Mouse (Mus musculus) stomach, postnatal 0 days (tissue): ENCODE data around the gene Slc9a9. TPM values are rescaled to one million over a fixed set of nuclear protein-coding genes. Genes with fewer than 3 reads are reported as not detected.

ENCODE experiments used
- ATAC-seq: fragments of 200-750 bp; cut with Nextera tagmentation; 2 replicates; pipeline ENCODE4 v1.8.0; 2017; ENCODE audit not compliant: low FRiP score, low TSS enrichment
- DNase-seq: peaks from one replicate; pipeline ENCODE4 v3.0.0-alpha.2; 2016; ENCODE audit warnings: low spot score
- H3K27ac ChIP-seq: fragments of 300-500 bp; sonication (generic); replicated peaks from 2 replicates; pipeline ENCODE4 v1.5.1; 2014; ENCODE audit warnings: mild to moderate bottlenecking, control low read depth
- H3K27me3 ChIP-seq: fragments of 300-500 bp; sonication (generic); 2 replicates; pipeline ENCODE4 v1.6.1; 2014; ENCODE audit warnings: low read length; ENCODE audit not compliant: control insufficient read depth, insufficient read depth
- H3K36me3 ChIP-seq: fragments of 300-500 bp; sonication (generic); 2 replicates; pipeline ENCODE4 v1.6.1; 2014; ENCODE audit warnings: low read length, mixed read lengths; ENCODE audit not compliant: control insufficient read depth, insufficient read depth
- H3K4me1 ChIP-seq: fragments of 300-500 bp; sonication (generic); replicated peaks from 2 replicates; pipeline ENCODE4 v1.6.1; 2014; ENCODE audit warnings: antibody characterized with exemption; ENCODE audit not compliant: control insufficient read depth, insufficient read depth
- H3K4me2 ChIP-seq: fragments of 300-500 bp; sonication (generic); replicated peaks from 2 replicates; pipeline ENCODE4 v1.6.1; 2014; ENCODE audit warnings: low read depth, mild to moderate bottlenecking, control low read depth, moderate library complexity
- H3K4me3 ChIP-seq: fragments of 300-500 bp; sonication (generic); 2 replicates; pipeline ENCODE4 v1.5.1; 2014; ENCODE audit warnings: low read depth, low read length, control low read depth
- H3K9ac ChIP-seq: fragments of 300-500 bp; sonication (generic); 2 replicates; pipeline ENCODE4 v1.6.1; 2014; ENCODE audit warnings: mild to moderate bottlenecking, low read length, control low read depth, mixed read lengths
- H3K9me3 ChIP-seq: fragments of 300-500 bp; sonication (generic); 2 replicates; pipeline ENCODE4 v1.6.1; 2016; ENCODE audit warnings: low read length; ENCODE audit not compliant: control insufficient read depth
- CTCF ChIP-seq: IDR thresholded peaks from 2 replicates; pipeline ENCODE4 v1.5.1; 2016; ENCODE audit warnings: antibody characterized with exemption, low read depth, mild to moderate bottlenecking, moderate library complexity
- EP300 ChIP-seq: optimal IDR thresholded peaks from 2 replicates; pipeline ENCODE3; 2016; ENCODE audit warnings: antibody characterized with exemption
- WGBS: fragments of 180-500 bp; shearing (Covaris S2); extraction: QIAGEN DNeasy Blood & Tissue Kit; methylation state at CpG from one replicate; pipeline ENCODE4 v1.1.7; 2014; 5-methylcytosine and 5-hydroxymethylcytosine counted together
- polyA plus RNA-seq: library from polyadenylated mRNA; unstranded; fragments of >200 nt; fragmentation: Nextera tagmentation; extraction: Ambion mirVana; gene quantifications from 2 replicates; pipeline ENCODE4 v1.2.1, GENCODE M21; 2015

Slc9a9 gene
- polyA plus RNA-seq, 1 experiment from 2014 or later, result 3.4 TPM

DNA sequence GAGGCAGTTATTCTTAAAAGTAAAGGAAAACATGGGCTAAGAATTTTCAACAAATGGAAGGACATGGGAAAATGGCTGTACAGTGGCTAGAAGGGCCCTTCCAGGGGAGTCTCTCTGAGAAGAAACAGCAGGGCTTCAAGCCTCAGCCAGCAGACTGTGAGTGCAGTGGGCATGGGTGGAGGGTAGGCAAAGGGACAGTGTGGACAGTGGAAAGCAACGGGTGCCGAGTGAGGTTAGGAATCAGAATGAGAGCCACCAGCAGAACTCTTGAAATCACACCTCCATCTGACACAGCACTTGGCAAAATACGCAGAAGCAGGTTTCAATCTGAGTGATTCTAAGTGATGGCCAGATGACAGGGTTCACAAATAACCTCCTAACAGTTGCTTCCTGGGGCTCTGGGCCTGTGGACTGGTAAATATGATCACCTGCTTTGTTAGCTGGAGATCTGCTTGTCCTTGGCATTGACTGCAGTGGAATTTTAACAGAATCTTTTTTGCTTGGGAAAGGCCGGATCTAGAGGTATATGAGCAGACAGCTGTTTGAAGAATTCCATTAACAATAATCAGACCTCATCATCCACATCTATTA is 237.4 kb downstream of the Slc9a9 start:
- Histone ChIP-seq H3K9me3 (no peaks in the 10 kb centered on the region), H3K27ac (no peak overlapping the region), H3K4me2 (no peak overlapping the region), H3K9ac (no peak overlapping the region), H3K4me1 (no peaks in the 10 kb centered on the region), H3K4me3 (no peak overlapping the region), H3K36me3 (no peaks in the 10 kb centered on the region), H3K27me3 (no peaks in the 10 kb centered on the region)
- 81% methylated on average over 4 of the region's 4 CpGs for WGBS
- ATAC-seq (no peak), DNase-seq (no peak)
- TF ChIP-seq CTCF, result no peak
- no peak for TF ChIP-seq EP300

DNA sequence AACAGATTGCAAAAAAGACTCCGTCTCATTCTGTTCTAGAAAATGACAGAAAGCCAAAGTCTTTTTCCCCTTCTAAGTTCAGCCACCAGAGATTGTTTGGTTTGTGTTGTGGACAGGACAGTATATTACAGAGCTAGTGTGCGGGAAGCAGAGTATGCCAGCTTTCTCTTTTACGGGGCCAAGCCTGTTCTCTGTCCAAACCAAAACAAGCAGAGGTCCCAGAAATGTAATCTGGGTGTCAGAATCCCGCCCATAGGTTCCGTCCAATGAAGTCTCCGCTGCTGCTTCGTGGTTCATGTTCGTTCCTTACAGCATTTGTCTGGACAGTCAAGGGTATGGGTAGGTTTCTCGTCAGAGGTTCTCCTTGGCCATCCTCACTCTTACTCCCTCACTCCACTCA is 242.4 kb downstream of the Slc9a9 start:
- no peak overlapping the region for H3K27ac ChIP-seq
- TF ChIP-seq CTCF (no peak), EP300 (no peak)
- H3K4me2 ChIP-seq, result no peak overlapping the region
- H3K27me3 ChIP-seq, result no peaks in the 10 kb centered on the region
- no peak overlapping the region for H3K4me3 ChIP-seq
- WGBS, result 66% methylated on average over 9 of the region's 9 CpGs
- H3K36me3 ChIP-seq, result no peaks in the 10 kb centered on the region
- no peak overlapping the region for H3K9ac ChIP-seq
- ATAC-seq (no peak), DNase-seq (no peak)
- no peaks in the 10 kb centered on the region for H3K9me3 ChIP-seq
- H3K4me1 ChIP-seq, result no peaks in the 10 kb centered on the region

DNA sequence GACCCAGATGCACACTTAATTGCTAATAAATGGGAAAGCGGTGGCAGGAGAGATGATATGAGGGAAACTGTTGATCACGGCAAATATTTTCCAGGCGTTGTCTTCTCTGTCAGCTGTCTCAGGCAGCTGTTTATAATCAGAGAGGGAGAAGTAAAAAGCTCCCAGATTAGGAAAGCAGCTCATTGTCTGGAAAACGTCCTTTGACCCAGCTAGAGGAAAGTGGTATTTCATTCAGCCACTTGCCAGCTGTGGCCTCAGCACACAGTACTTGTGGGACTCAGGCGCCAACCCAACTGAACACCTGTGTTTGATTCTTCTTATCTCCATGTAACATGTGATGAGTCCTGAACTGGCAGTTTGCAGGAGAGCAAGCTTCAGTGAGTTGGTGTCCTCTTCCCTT is 252.4 kb downstream of the Slc9a9 start:
- TF ChIP-seq CTCF (no peak), EP300 (no peak)
- H3K36me3 ChIP-seq, result no peaks in the 10 kb centered on the region
- H3K9ac ChIP-seq, result no peak overlapping the region
- no peaks in the 10 kb centered on the region for H3K9me3 ChIP-seq
- WGBS, result 35% methylated on average over 5 of the region's 5 CpGs
- H3K27me3 ChIP-seq, result no peaks in the 10 kb centered on the region
- DNase-seq (no peak), ATAC-seq (no peak)
- H3K4me2 ChIP-seq, result no peak overlapping the region
- H3K4me3 ChIP-seq, result no peak overlapping the region
- H3K27ac ChIP-seq, result no peak overlapping the region
- no peaks in the 10 kb centered on the region for H3K4me1 ChIP-seq

DNA sequence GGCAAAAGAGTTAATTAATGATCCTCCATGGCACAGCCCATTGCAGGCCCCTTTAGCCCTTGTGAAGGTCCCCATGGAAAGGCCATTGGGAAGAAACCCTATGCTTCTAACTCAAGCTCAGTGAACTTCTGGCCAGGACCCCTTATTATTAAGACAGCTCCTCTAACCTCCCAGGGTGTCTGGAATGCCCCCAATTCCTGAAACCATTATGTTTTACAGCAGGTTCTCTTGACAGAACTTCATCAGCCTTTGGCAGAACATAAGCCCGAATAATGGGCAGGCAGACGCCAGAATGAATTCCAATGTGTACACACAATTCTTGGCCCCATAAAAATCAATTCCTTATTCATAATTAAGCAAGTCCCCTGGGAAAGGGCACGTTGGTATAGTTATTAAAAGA is 256.1 kb downstream of the Slc9a9 start:
- no peaks in the 10 kb centered on the region for H3K4me1 ChIP-seq
- no peak overlapping the region for H3K27ac ChIP-seq
- DNase-seq, result no peak
- H3K4me3 ChIP-seq, result no peak overlapping the region
- no peak overlapping the region for H3K4me2 ChIP-seq
- no peak overlapping the region for H3K9ac ChIP-seq
- 51% methylated on average over 3 of the region's 3 CpGs for WGBS
- no peak for ATAC-seq
- no peaks in the 10 kb centered on the region for H3K27me3 ChIP-seq
- H3K9me3 ChIP-seq, result no peaks in the 10 kb centered on the region
- TF ChIP-seq EP300, result no peak
- no peak for TF ChIP-seq CTCF
- no peaks in the 10 kb centered on the region for H3K36me3 ChIP-seq

DNA sequence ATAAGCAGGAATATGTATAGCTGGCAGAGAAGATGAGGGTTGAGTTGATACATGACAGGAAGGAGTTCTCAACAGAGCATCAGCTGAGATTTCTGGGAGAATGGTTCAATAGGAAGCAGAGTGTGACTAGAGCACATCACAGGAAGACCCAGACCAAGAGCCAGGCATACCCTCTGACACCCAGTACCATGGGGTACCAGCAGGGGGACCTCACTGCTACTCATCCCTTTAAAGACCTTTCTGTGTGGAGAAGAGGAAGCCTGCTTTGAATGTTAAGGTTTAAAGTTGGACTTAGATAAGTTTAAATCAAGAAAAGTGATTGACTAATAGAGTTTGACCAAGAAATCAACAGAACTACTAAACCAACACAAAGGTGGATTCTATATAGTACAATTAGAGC is 257.4 kb downstream of the Slc9a9 start:
- Histone ChIP-seq H3K27ac (no peak overlapping the region), H3K27me3 (no peaks in the 10 kb centered on the region), H3K36me3 (no peaks in the 10 kb centered on the region), H3K4me3 (no peak overlapping the region), H3K4me2 (no peak overlapping the region), H3K9ac (no peak overlapping the region), H3K9me3 (no peaks in the 10 kb centered on the region), H3K4me1 (no peaks in the 10 kb centered on the region)
- ATAC-seq (no peak), DNase-seq (no peak)
- peak; percentile 58 for TF ChIP-seq CTCF
- TF ChIP-seq EP300, result no peak

DNA sequence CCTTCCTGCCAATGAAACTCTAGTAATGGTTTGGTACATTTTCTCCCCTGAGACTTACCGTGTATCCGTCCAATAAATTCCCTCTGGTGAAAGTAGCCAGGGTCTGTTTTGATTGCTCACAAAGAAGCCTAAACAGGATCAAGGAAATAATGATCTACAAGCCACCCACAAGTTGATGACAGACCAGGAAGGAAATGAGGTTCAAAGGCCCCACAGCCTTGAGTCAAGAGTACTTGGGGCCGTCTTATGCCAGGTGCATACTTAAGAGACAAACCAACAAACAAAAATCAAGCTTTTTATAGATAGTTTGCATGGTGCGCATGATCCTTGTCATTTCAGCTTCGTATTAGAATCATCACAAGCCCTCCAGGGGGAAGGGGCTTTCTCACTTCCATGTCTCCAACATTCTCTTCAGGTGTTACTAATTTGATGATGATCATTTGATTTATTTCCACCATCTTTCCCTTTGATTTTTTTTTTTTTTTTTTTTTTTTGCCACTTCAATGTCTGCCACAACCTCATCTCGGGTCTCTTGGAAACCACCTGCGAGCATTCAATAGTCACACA is 275.9 kb downstream of the Slc9a9 start:
- H3K36me3 ChIP-seq, result no peaks in the 10 kb centered on the region

More for the DNA sequence above, 275.9 kb downstream of the Slc9a9 start:
- Histone ChIP-seq H3K4me3 (no peak overlapping the region), H3K9me3 (no peaks in the 10 kb centered on the region), H3K9ac (no peak overlapping the region), H3K27me3 (no peaks in the 10 kb centered on the region), H3K27ac (no peak overlapping the region), H3K4me2 (no peak overlapping the region), H3K4me1 (no peaks in the 10 kb centered on the region)
- ATAC-seq (no peak), DNase-seq (no peak)
- TF ChIP-seq EP300 (no peak), CTCF (no peak)
- 81% methylated on average over 7 of the region's 7 CpGs for WGBS
